Comparison of ENCODE assay signal across 10 mouse cellular contexts in genomic region chr10:111071805-111072553, GRCm38 (mm10).
DNase-seq lines count a peak whose midpoint lies in the region; ATAC-seq and TF ChIP-seq lines count a peak whose summit lies in the region.
"Had no signal": no experiment of that assay in that cellular context is flagged by ENCODE, and none has a peak within 500 bp of the region (broad histone marks: within the 10 kb centered on the region; RNA-seq: fewer than 3 reads in every experiment).

No protein-coding gene starts in this region.

- no peak overlapping the region for H3K27ac ChIP-seq in embryonic facial prominence, embryonic 14.5 days (replicated peaks; ENCODE audit: low read depth, low read length)
- no peak overlapping the region for H3K27ac ChIP-seq in hindbrain, postnatal 0 days
- H3K27ac ChIP-seq in midbrain, embryonic 13.5 days: 0 out of 2 replicates have a peak overlapping the region, but pooled peaks have one; percentile 25

- no peaks in the 10 kb centered on the region for H3K9me3 ChIP-seq in embryonic facial prominence, embryonic 14.5 days (ENCODE audit: control insufficient read depth, low read length)
- no peaks in the 10 kb centered on the region for H3K9me3 ChIP-seq in hindbrain, postnatal 0 days (ENCODE audit: low read length)
- no peaks in the 10 kb centered on the region for H3K9me3 ChIP-seq in midbrain, embryonic 13.5 days

- WGBS in embryonic facial prominence, embryonic 14.5 days: 23% methylated on average over 8 of the region's 11 CpGs
- 18% methylated on average over 7 of the region's 11 CpGs for WGBS in hindbrain, postnatal 0 days
- WGBS in midbrain, embryonic 13.5 days: 11% methylated on average over 7 of the region's 11 CpGs

- no peaks in the 10 kb centered on the region for H3K27me3 ChIP-seq in embryonic facial prominence, embryonic 14.5 days (replicated peaks; ENCODE audit: control insufficient read depth, insufficient read depth, low read length)
- no peaks in the 10 kb centered on the region for H3K27me3 ChIP-seq in hindbrain, postnatal 0 days (ENCODE audit: insufficient read depth, low read length)
- H3K27me3 ChIP-seq in midbrain, embryonic 13.5 days: peaks cover 10% of the 10 kb centered on the region; the same call in 1 of the 2 replicates

- H3K4me3 ChIP-seq in embryonic facial prominence, embryonic 14.5 days (ENCODE audit: low read depth, low read length): no peak overlapping the region
- no peak overlapping the region for H3K4me3 ChIP-seq in hindbrain, postnatal 0 days (ENCODE audit: low read length)
- no peak overlapping the region for H3K4me3 ChIP-seq in midbrain, embryonic 13.5 days (replicated peaks)

- no peak overlapping the region for H3K4me2 ChIP-seq in embryonic facial prominence, embryonic 14.5 days (ENCODE audit: low read depth, low read length)
- no peak overlapping the region for H3K4me2 ChIP-seq in hindbrain, postnatal 0 days (ENCODE audit: low read depth, low read length)
- no peak overlapping the region for H3K4me2 ChIP-seq in midbrain, embryonic 13.5 days (replicated peaks)

- H3K36me3 ChIP-seq in embryonic facial prominence, embryonic 14.5 days (ENCODE audit: control insufficient read depth, insufficient read depth, low read length): no peaks in the 10 kb centered on the region
- no peaks in the 10 kb centered on the region for H3K36me3 ChIP-seq in hindbrain, postnatal 0 days (ENCODE audit: insufficient read depth, low read length)
- H3K36me3 ChIP-seq in midbrain, embryonic 13.5 days: no peaks in the 10 kb centered on the region

- no peak overlapping the region for H3K9ac ChIP-seq in embryonic facial prominence, embryonic 14.5 days (ENCODE audit: low read depth, low read length)
- no peak overlapping the region for H3K9ac ChIP-seq in hindbrain, postnatal 0 days (replicated peaks; ENCODE audit: low read length)
- no peak overlapping the region for H3K9ac ChIP-seq in midbrain, embryonic 13.5 days (replicated peaks)

- peak; percentile 83 for DNase-seq in heart, adult 11 months
- no peak for DNase-seq in heart, adult 8-10 months (ENCODE audit: low spot score)
- peak; percentile 36 for DNase-seq in embryonic facial prominence, embryonic 14.5 days (ENCODE audit: low spot score)
- DNase-seq in hindbrain, postnatal 0 days (ENCODE audit: low spot score): peak; percentile 21
- DNase-seq in adrenal gland, postnatal 25 days: no peak
- no peak for DNase-seq in thymus, postnatal 36 days
- DNase-seq: cerebellum, adult 11-12 months had no signal

- H3K4me1 ChIP-seq in embryonic facial prominence, embryonic 14.5 days (ENCODE audit: control insufficient read depth, insufficient read depth, low read length): no peaks in the 10 kb centered on the region
- H3K4me1 ChIP-seq in hindbrain, postnatal 0 days (ENCODE audit: insufficient read depth, low read length): no peaks in the 10 kb centered on the region
- H3K4me1 ChIP-seq in midbrain, embryonic 13.5 days (replicated peaks): peaks cover 22% of the 10 kb centered on the region

- 0 out of 2 replicates have a peak, but pooled peaks have one; percentile 5 for TF ChIP-seq CTCF in hindbrain, postnatal 0 days (IDR thresholded peaks at IDR 0.05; ENCODE audit: low read depth)

- ATAC-seq in embryonic facial prominence, embryonic 14.5 days (ENCODE audit: low read depth): no peak
- peak; percentile 58; the same call in 1 of the 2 replicates for ATAC-seq in hindbrain, postnatal 0 days
- peak; percentile 85 for ATAC-seq in midbrain, embryonic 13.5 days
- no peak for ATAC-seq in cerebellum, adult (ENCODE audit: insufficient number of reproducible peaks, low FRiP score, low TSS enrichment)
- ATAC-seq: activated CD4-positive, CD25-positive, alpha-beta regulatory T cell, adult 4 months had no signal

Comparison
In these comparisons a context has a peak if more than half of its experiments do, and no peak if none do; other contexts are left out.
1. DNase-seq: peak in heart, adult 11 months (single experiment), embryonic facial prominence, embryonic 14.5 days (single experiment) and hindbrain, postnatal 0 days (single experiment); none in heart, adult 8-10 months (single experiment), adrenal gland, postnatal 25 days (single experiment) and thymus, postnatal 36 days (0 of 2).
2. ATAC-seq: peak in hindbrain, postnatal 0 days (single experiment) and midbrain, embryonic 13.5 days (single experiment); none in embryonic facial prominence, embryonic 14.5 days (single experiment) and cerebellum, adult (single experiment).